Mouse (Mus musculus) heart, embryonic 14.5 days (tissue): ENCODE results near the gene Ndufv2. TPM values are rescaled to one million over a fixed set of nuclear protein-coding genes. Genes with fewer than 3 reads are reported as not detected.
A peak's percentile ranks its signal among the peaks of the same experiment; 100 is the strongest.
"Not testable (repeated sequence)": the region's sequence is repeated elsewhere in the genome, so short reads cannot be mapped to it uniquely, and the experiment has no call there.

Experiments
- ATAC-seq: fragments of 200-750 bp; cut with Nextera tagmentation; 2 replicates; pipeline ENCODE4 v1.8.0; 2017; ENCODE audit warnings: low read depth, moderate TSS enrichment; ENCODE audit not compliant: insufficient number of reproducible peaks, insufficient read depth, low FRiP score
- H3K27ac ChIP-seq, 2 experiments: fragments of 200-500 bp in 1 of 2; fragments of 300-500 bp in 1 of 2; sonication (generic) in 1 of 2; replicated peaks in 1 of 2; 2 replicates each; pipeline ENCODE4 v1.5.1; 2012 to 2014; ENCODE audit warnings: low read depth in 2 of 2, low read length in 2 of 2, control low read depth in 1 of 2, mild to moderate bottlenecking in 1 of 2, mixed read lengths in 1 of 2; ENCODE audit not compliant: control insufficient read depth in 1 of 2, insufficient read depth in 1 of 2
- H3K27me3 ChIP-seq: fragments of 300-500 bp; sonication (generic); 2 replicates; pipeline ENCODE4 v1.6.1; 2014; ENCODE audit warnings: mild to moderate bottlenecking, low read length, control low read depth; ENCODE audit not compliant: control insufficient read depth, insufficient read depth
- H3K36me3 ChIP-seq: fragments of 300-500 bp; sonication (generic); 2 replicates; pipeline ENCODE4 v1.6.1; 2014; ENCODE audit warnings: mild to moderate bottlenecking, control low read depth, low read length, mixed read lengths; ENCODE audit not compliant: control insufficient read depth, insufficient read depth
- H3K4me1 ChIP-seq, 2 experiments: fragments of 200-500 bp in 1 of 2; fragments of 300-500 bp in 1 of 2; sonication (generic) in 1 of 2; 2 replicates each; pipeline ENCODE4 v1.6.1; 2012 to 2014; ENCODE audit warnings: low read length in 2 of 2, control low read depth in 1 of 2, mixed read lengths in 1 of 2; ENCODE audit not compliant: control insufficient read depth in 2 of 2, insufficient read depth in 2 of 2
- H3K4me2 ChIP-seq: fragments of 300-500 bp; sonication (generic); 2 replicates; pipeline ENCODE4 v1.6.1; 2014; ENCODE audit warnings: mild to moderate bottlenecking, low read length
- H3K4me3 ChIP-seq, 2 experiments: fragments of 200-500 bp in 1 of 2; fragments of 300-500 bp in 1 of 2; sonication (generic) in 1 of 2; 2 replicates each; pipeline ENCODE4 v1.5.1; 2012 to 2014; ENCODE audit warnings: low read length in 2 of 2, mild to moderate bottlenecking in 2 of 2, control low read depth in 1 of 2, low read depth in 1 of 2, moderate library complexity in 1 of 2; ENCODE audit not compliant: control insufficient read depth in 1 of 2, insufficient read depth in 1 of 2
- H3K9ac ChIP-seq: fragments of 300-500 bp; sonication (generic); 2 replicates; pipeline ENCODE4 v1.6.1; 2014; ENCODE audit warnings: mild to moderate bottlenecking, low read length
- H3K9me3 ChIP-seq: fragments of 300-500 bp; sonication (generic); 2 replicates; pipeline ENCODE4 v1.6.1; 2016; ENCODE audit warnings: low read length, control low read depth; ENCODE audit not compliant: control insufficient read depth
- WGBS: fragments of 180-500 bp; shearing (Covaris S2); extraction: QIAGEN DNeasy Blood & Tissue Kit; methylation state at CpG from one replicate; pipeline ENCODE4 v1.1.7; 2014; 5-methylcytosine and 5-hydroxymethylcytosine counted together
- polyA plus RNA-seq: library from polyadenylated mRNA; unstranded; fragments of >200 nt; fragmentation: Nextera tagmentation; extraction: Ambion mirVana; gene quantifications from 2 replicates; pipeline ENCODE4 v1.2.1, GENCODE M21; 2014

The Ndufv2 gene
- polyA plus RNA-seq, 1 experiment from 2014 or later, result 713 TPM

GRCm38 (mm10) chr17:66069036-66069435 is 32.3 kb downstream of the Ndufv2 start:
- WGBS, result 95% methylated on average over 2 of the region's 2 CpGs
- H3K4me2 ChIP-seq, ATAC-seq, H3K9me3 ChIP-seq, H3K4me1 ChIP-seq, H3K27me3 ChIP-seq, H3K4me3 ChIP-seq, H3K36me3 ChIP-seq, H3K9ac ChIP-seq, H3K27ac ChIP-seq: not testable (repeated sequence)

- no peak for ATAC-seq
- 44% methylated on average over 4 of the region's 4 CpGs for WGBS
- H3K27me3 ChIP-seq, result no peaks in the 10 kb centered on the region
Measured at GRCm38 (mm10) chr17:66065115-66065514, 36.2 kb downstream of the Ndufv2 start.

GRCm38 (mm10) chr17:66061241-66061938 is 40.0 kb downstream of the Ndufv2 start:
- WGBS, result 58% methylated on average over 8 of the region's 8 CpGs
- Histone ChIP-seq H3K36me3 (no peaks in the 10 kb centered on the region), H3K27ac (peak overlapping the region; percentile 28 to 52; a peak in 1 of 4 replicates), H3K4me1 (peaks cover 0 to 5% of the 10 kb centered on the region in 2 experiments; a peak in 1 of 4 replicates), H3K9ac (0 out of 2 replicates have a peak overlapping the region, but pooled peaks have one; percentile 30), H3K9me3 (no peaks in the 10 kb centered on the region), H3K4me2 (peak overlapping the region; percentile 32), H3K4me3 (no peak overlapping the region), H3K27me3 (no peaks in the 10 kb centered on the region)
- no peak for ATAC-seq

More at GRCm38 (mm10) chr17:66065115-66065514, 36.2 kb downstream of the Ndufv2 start:
- no peaks in the 10 kb centered on the region for H3K9me3 ChIP-seq
- H3K27ac ChIP-seq, result no peak overlapping the region
- no peak overlapping the region for H3K9ac ChIP-seq
- H3K4me3 ChIP-seq, result no peak overlapping the region
- H3K4me2 ChIP-seq, result no peak overlapping the region
- no peaks in the 10 kb centered on the region for H3K36me3 ChIP-seq
- H3K4me1 ChIP-seq, result peaks cover 0 to 5% of the 10 kb centered on the region in 2 experiments; a peak in 1 of 4 replicates

DNA sequence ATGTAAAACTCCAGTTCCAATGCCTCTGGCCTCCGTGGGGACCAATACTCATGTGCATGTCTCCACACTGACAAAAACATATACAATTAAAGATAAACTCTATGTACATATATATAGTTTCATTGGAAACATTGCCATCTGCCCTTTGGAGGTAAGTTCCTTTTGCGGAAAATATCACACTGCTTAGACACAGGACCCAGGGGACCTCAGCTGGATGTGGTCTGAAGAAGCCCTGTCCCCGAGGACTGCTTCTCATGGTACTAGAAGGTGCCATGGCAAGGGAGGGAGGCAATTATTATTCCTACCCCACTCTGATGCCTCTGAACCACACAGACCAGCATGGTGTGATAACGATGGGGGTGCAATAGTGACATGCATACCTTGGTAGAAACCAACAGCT is 43.2 kb downstream of the Ndufv2 start:
- WGBS, result 82% methylated on average over 4 of the region's 4 CpGs

DNA sequence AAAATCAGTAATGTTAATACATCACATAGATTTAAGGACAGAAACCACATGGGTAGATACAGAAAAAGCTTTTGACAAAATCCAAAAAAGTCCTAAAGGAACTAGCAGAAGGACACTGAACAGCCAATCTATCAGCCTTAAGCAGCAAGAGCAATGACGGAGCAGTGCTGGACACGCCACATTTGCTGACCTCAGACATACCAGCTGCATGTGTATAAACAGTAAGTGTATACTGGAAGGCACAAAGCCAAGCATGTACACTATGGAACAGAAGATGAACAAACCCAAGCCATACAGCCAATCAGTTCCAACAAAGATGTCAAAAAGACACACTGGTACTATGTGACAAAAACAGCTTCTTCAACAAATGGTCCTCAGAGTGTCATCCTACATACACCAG is 44.2 kb downstream of the Ndufv2 start:
- H3K36me3 ChIP-seq, result no peaks in the 10 kb centered on the region
- H3K27me3 ChIP-seq, result no peaks in the 10 kb centered on the region
- H3K9ac ChIP-seq, result no peak overlapping the region
- 88% methylated on average over 2 of the region's 2 CpGs for WGBS
- ATAC-seq, result no peak
- no peak overlapping the region for H3K27ac ChIP-seq
- peaks cover 0 to 9% of the 10 kb centered on the region in 2 experiments; a peak in 1 of 4 replicates for H3K4me1 ChIP-seq
- no peak overlapping the region for H3K4me2 ChIP-seq
- no peak overlapping the region for H3K4me3 ChIP-seq
- H3K9me3 ChIP-seq, result no peaks in the 10 kb centered on the region

More for the DNA sequence above, 43.2 kb downstream of the Ndufv2 start:
- H3K36me3 ChIP-seq, result no peaks in the 10 kb centered on the region
- no peak overlapping the region for H3K4me2 ChIP-seq
- no peak overlapping the region for H3K4me3 ChIP-seq
- H3K27me3 ChIP-seq, result no peaks in the 10 kb centered on the region
- no peak overlapping the region for H3K27ac ChIP-seq
- H3K9me3 ChIP-seq, result no peaks in the 10 kb centered on the region
- H3K4me1 ChIP-seq, result peaks cover 0 to 9% of the 10 kb centered on the region in 2 experiments; a peak in 1 of 4 replicates
- H3K9ac ChIP-seq, result no peak overlapping the region
- ATAC-seq, result no peak

DNA sequence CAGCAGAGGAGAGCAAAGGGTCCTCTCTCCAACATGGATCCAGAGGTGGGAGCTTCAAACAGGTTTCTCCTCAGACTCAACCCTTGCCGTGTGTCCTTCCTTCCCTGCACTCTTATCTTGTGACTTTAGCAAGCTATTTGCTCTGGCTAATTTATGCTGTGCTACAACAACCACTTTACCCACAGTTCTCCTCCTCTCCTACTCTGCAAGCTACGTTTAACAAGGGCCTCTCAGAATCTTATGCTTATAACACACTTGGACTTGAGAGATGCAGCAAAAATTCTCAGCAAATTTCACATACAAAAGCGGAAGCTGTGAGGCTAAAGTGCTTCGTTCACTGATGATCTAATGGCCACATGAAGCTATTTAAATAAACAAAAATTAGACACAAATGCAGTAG is 48.0 kb downstream of the Ndufv2 start:
- Histone ChIP-seq H3K4me2 (no peak overlapping the region), H3K9ac (no peak overlapping the region), H3K27ac (no peak overlapping the region), H3K27me3 (no peaks in the 10 kb centered on the region), H3K9me3 (no peaks in the 10 kb centered on the region), H3K36me3 (peaks cover 2% of the 10 kb centered on the region; the same call in 1 of the 2 replicates), H3K4me3 (no peak overlapping the region), H3K4me1 (peaks cover 0 to 4% of the 10 kb centered on the region in 2 experiments; a peak in 1 of 4 replicates)
- WGBS, result 51% methylated on average over 4 of the region's 4 CpGs
- ATAC-seq, result no peak

- Histone ChIP-seq H3K9me3 (no peaks in the 10 kb centered on the region), H3K4me3 (no peak overlapping the region), H3K4me1 (peaks cover 0 to 4% of the 10 kb centered on the region in 2 experiments; a peak in 1 of 4 replicates), H3K27me3 (no peaks in the 10 kb centered on the region), H3K27ac (no peak overlapping the region), H3K36me3 (peaks cover 2% of the 10 kb centered on the region; the same call in 1 of the 2 replicates), H3K9ac (no peak overlapping the region), H3K4me2 (no peak overlapping the region)
- no peak for ATAC-seq
- WGBS, result 81% methylated on average over 4 of the region's 4 CpGs
Measured at GRCm38 (mm10) chr17:66048795-66049194, 52.6 kb downstream of the Ndufv2 start.
